Mouse (Mus musculus) Patski (cell line): ENCODE results near the gene Unc13b. TPM values are rescaled to one million over a fixed set of nuclear protein-coding genes. Genes with fewer than 3 reads are reported as not detected.

Source experiments
- ATAC-seq: fragments of 100-300 bp; one replicate; pipeline ENCODE4 v1.8.0; 2021
- CTCF ChIA-PET: fragments of 350-600 bp; sonication (Branson Sonifier 250); formaldehyde crosslinking; loops from one replicate; lab custom pipeline; 2022; ENCODE audit warnings: inconsistent platforms; lab: Charles Lee
- POLR2A ChIA-PET: fragments of 350-600 bp; sonication (Branson Sonifier 250); formaldehyde crosslinking; loops from one replicate; lab custom pipeline; 2022; ENCODE audit warnings: antibody characterized with exemption, inconsistent platforms; lab: Charles Lee
- DNase-seq: peaks from one replicate; pipeline ENCODE4 v3.0.0-alpha.2; 2011; ENCODE audit warnings: low read depth, low spot score
- H3K27me3 ChIP-seq: fragments of 371-371 bp; one replicate; pipeline ENCODE4 v1.5.1; 2021
- CTCF ChIP-seq: fragments of 100-300 bp; IDR thresholded peaks from one replicate; pipeline ENCODE4 v1.5.1; 2021
- in situ Hi-C: fragments of 300-500 bp; cut with MboI; formaldehyde crosslinking; loops from 3 replicates; pipeline ENCODE4 v1.11.1; 2018; ENCODE audit warnings: low pct_unique_long_range_greater_than_20kb, mixed read lengths
- polyA plus RNA-seq: library from polyadenylated mRNA; unstranded; gene quantifications from one replicate; pipeline ENCODE4 v1.2.3, GENCODE M21; 2021

Unc13b gene
- polyA plus RNA-seq, 1 experiment from 2014 or later, result 8.2 TPM

- in situ Hi-C loops, result no loop called here
- ATAC-seq (no peak), DNase-seq (no peak)
- no peaks in the 10 kb centered on the region for H3K27me3 ChIP-seq
- POLR2A ChIA-PET, result no interaction called here
- CTCF ChIA-PET, result interaction anchor here (1.6 kb wide), 1 partner anchor 94 kb away, joined by 3 read pairs; no protein-coding TSS in a partner anchor
- TF ChIP-seq CTCF, result no peak
Measured at GRCm38 (mm10) chr4:43160045-43160444, 101.3 kb downstream of the Unc13b start.

- ATAC-seq (no peak), DNase-seq (no peak)
- CTCF ChIA-PET, result interaction anchor here (1.7 kb wide), 1 partner anchor 17 kb away, joined by 4 read pairs; no protein-coding TSS in a partner anchor
- no peak for TF ChIP-seq CTCF
- no peaks in the 10 kb centered on the region for H3K27me3 ChIP-seq
- in situ Hi-C loops, result no loop called here
- POLR2A ChIA-PET, result no interaction called here
Measured at GRCm38 (mm10) chr4:43161124-43161657, 102.4 kb downstream of the Unc13b start.

GRCm38 (mm10) chr4:43163205-43163604 lies 104.5 kb downstream of the Unc13b start:
- TF ChIP-seq CTCF, result no peak
- no peak for ATAC-seq
- DNase-seq, result no peak
- no peaks in the 10 kb centered on the region for H3K27me3 ChIP-seq
- in situ Hi-C loops, result no loop called here
- CTCF ChIA-PET, result no interaction called here
- POLR2A ChIA-PET, result no interaction called here

DNA sequence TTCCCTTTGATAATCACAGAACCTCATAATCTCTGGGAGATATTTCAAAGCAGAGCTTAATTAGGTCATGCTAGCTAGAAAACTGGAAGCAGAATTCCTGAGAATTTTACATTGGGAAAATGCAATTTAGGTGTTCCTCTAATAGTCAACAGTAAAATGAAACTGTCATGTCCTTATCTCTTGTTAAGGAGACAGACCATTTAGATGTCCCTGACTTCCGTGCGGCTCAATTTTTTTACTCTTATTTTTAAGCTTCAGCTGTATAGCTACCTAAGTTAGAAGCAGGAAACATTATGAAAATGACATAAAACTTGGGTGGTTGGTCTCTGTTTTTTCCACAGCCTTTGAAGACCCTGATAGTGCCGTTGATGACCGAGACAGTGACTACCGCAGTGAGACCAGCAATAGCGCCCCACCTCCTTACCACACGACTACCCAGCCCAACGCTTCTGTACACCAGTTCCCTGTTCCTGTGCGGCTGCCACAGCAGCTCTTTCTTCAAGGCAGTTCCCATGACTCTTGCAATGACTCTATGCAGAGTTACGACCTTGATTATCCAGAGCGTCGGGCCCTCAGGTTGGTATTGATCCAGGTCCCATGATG lies 106.8 kb downstream of the Unc13b start:
- no peaks in the 10 kb centered on the region for H3K27me3 ChIP-seq
- ATAC-seq (no peak), DNase-seq (no peak)
- in situ Hi-C loops, result no loop called here
- ChIA-PET POLR2A (no interaction called here), CTCF (interaction anchor here (1.5 kb wide), 1 partner anchor 14 kb away, joined by 3 read pairs; no protein-coding TSS in a partner anchor)
- TF ChIP-seq CTCF, result no peak

GRCm38 (mm10) chr4:43170028-43170427 lies 111.3 kb downstream of the Unc13b start:
- in situ Hi-C loops, result no loop called here
- POLR2A ChIA-PET, result interaction anchor here (0.6 kb wide), 1 partner anchor 123 kb away, joined by 3 read pairs; no protein-coding TSS in a partner anchor
- CTCF ChIA-PET, result no interaction called here
- no peak for TF ChIP-seq CTCF
- no peak for ATAC-seq
- DNase-seq, result no peak
- H3K27me3 ChIP-seq, result no peaks in the 10 kb centered on the region

- ChIA-PET POLR2A (no interaction called here), CTCF (interaction anchor here (1.7 kb wide), 1 partner anchor 15 kb away, joined by 3 read pairs; no protein-coding TSS in a partner anchor)
- no peak for TF ChIP-seq CTCF
- DNase-seq, result no peak
- no peak for ATAC-seq
- no peaks in the 10 kb centered on the region for H3K27me3 ChIP-seq
- in situ Hi-C loops, result loop anchor here (5.0 kb wide), 1 partner anchor 35 kb away; no protein-coding TSS in a partner anchor
Measured at GRCm38 (mm10) chr4:43177126-43177525, 118.4 kb downstream of the Unc13b start.

DNA sequence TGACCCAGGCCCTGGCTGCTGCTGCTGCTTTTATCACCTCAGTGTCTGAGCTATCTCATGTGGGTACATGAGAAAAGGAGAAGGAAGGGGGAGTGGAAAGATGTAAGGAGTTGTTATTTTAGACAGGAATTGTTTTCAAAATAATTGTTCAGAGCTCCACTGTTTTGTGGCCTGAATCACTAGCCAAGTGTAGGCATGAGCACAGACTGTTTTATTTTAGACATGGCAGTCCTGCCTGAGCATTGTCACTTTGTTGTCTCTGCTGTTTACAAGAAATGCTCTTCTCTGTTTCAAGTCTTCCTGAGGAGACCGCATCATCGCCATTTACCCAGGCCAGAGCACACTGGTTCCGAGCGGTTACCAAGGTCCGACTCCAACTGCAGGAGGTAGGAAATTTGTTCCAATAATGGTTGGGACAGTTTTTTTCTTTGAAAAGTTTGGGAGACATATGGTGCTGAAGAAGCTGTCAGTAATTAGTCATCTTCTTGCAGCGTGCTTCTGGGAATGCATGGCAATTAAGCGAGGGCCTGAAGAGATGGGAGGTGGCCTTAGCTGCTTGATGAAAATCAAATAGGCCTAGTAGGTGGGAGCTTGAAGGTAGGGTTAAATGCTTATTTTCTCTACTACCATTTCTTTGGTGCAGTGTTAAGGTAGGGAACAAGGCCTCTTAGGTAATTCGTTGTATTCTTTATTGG lies 123.9 kb downstream of the Unc13b start:
- TF ChIP-seq CTCF, result no peak
- CTCF ChIA-PET, result no interaction called here
- no peak for DNase-seq
- POLR2A ChIA-PET, result no interaction called here
- in situ Hi-C loops, result no loop called here
- ATAC-seq, result no peak
- H3K27me3 ChIP-seq, result no peaks in the 10 kb centered on the region

- peak; percentile 51 for ATAC-seq
- H3K27me3 ChIP-seq, result no peaks in the 10 kb centered on the region
- POLR2A ChIA-PET, result no interaction called here
- CTCF ChIA-PET, result no interaction called here
- no peak for TF ChIP-seq CTCF
- in situ Hi-C loops, result no loop called here
- peak; percentile 17 for DNase-seq
Measured at GRCm38 (mm10) chr4:43187439-43187838, 128.7 kb downstream of the Unc13b start.

DNA sequence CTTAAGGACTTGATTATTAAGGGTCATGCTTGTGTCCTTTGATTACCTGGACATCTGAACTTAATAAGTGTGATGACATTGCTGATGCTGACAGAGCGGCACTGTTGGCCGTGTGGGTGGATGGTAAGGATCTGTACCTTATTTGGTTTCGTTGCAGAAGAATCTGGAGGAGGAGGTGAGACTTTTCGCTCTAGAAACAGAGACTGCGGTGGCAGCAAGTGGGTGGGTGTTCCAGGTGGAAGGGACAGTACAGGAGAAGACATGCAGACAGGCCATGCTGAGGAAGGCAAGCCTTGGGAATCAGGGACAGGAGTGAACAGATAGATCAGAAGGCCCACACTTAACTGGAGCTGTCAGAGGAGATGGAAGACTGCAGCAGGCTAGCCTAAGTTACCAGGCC lies 130.6 kb downstream of the Unc13b start:
- TF ChIP-seq CTCF, result no peak
- DNase-seq (no peak), ATAC-seq (no peak)
- CTCF ChIA-PET, result no interaction called here
- no peaks in the 10 kb centered on the region for H3K27me3 ChIP-seq
- POLR2A ChIA-PET, result no interaction called here
- in situ Hi-C loops, result no loop called here

DNA sequence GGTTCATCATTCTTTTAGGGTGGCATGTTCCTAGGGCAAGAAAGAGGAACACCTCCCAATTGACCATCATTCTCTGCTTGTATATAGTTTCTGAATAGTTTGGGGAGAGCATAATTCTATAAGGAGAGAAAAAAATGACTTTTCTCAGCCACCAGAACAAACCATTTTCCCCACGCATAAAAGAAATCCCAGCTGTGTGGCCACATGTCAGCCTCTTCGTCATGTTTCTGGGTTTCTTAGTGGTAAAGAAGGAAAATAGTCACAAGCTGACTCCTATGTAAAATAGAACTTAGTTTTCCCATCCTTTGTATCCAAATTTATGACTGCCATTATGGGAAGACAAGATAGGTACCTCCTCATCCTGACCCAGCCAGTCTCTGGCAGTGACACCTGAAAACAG lies 146.2 kb downstream of the Unc13b start:
- no peak for TF ChIP-seq CTCF
- in situ Hi-C loops, result no loop called here
- H3K27me3 ChIP-seq, result no peaks in the 10 kb centered on the region
- DNase-seq (no peak), ATAC-seq (no peak)
- ChIA-PET CTCF (no interaction called here), POLR2A (no interaction called here)

DNA sequence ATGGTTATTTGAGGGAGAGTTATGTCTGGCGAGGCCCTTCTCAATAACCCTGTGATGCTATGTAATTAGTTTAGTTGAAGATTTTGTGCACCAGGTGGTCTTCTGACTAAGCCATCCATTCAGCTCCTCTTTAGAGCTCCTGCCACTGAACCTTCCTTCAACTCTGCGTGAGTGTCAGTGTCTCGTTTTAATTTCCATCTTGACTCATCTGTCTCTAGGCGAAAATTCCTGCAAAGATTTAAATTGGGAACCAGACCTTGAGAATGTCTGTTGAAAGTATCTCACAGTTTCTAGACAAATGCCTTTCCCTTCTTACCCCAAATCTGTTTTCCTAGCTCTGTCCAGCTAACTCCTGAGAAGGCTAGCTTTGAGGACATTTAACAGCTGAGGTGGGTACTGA lies 146.8 kb downstream of the Unc13b start:
- TF ChIP-seq CTCF, result no peak
- POLR2A ChIA-PET, result no interaction called here
- no peak for ATAC-seq
- no peak for DNase-seq
- no peaks in the 10 kb centered on the region for H3K27me3 ChIP-seq
- in situ Hi-C loops, result no loop called here
- CTCF ChIA-PET, result no interaction called here
